Mouse (Mus musculus) limb, embryonic 13.5 days (tissue): ENCODE measurements around the gene Obscn. TPM values are rescaled to one million over a fixed set of nuclear protein-coding genes. Genes with fewer than 3 reads are reported as not detected.
A peak's percentile ranks its signal among the peaks of the same experiment; 100 is the strongest.

Source experiments
- ATAC-seq: fragments of 200-750 bp; cut with Nextera tagmentation; 2 replicates; pipeline ENCODE4 v1.8.0; 2017; ENCODE audit warnings: low read depth, moderate number of reproducible peaks, moderate TSS enrichment; ENCODE audit not compliant: low FRiP score
- H3K27ac ChIP-seq: fragments of 300-500 bp; sonication (generic); 2 replicates; pipeline ENCODE4 v1.5.1; 2015; ENCODE audit warnings: inconsistent platforms, mild to moderate bottlenecking, moderate library complexity
- H3K27me3 ChIP-seq: fragments of 300-500 bp; sonication (generic); 2 replicates; pipeline ENCODE4 v1.6.1; 2015; ENCODE audit warnings: mild to moderate bottlenecking, inconsistent platforms
- H3K36me3 ChIP-seq: fragments of 300-500 bp; sonication (generic); 2 replicates; pipeline ENCODE4 v1.6.1; 2015; ENCODE audit warnings: inconsistent platforms, mild to moderate bottlenecking, moderate library complexity
- H3K4me1 ChIP-seq: fragments of 300-500 bp; sonication (generic); 2 replicates; pipeline ENCODE4 v1.6.1; 2015; ENCODE audit warnings: inconsistent platforms
- H3K4me2 ChIP-seq: fragments of 300-500 bp; sonication (generic); replicated peaks from 2 replicates; pipeline ENCODE4 v1.6.1; 2015; ENCODE audit warnings: inconsistent platforms, mild to moderate bottlenecking, moderate library complexity
- H3K4me3 ChIP-seq: fragments of 300-500 bp; sonication (generic); 2 replicates; pipeline ENCODE4 v1.5.1; 2015; ENCODE audit warnings: moderate library complexity, mild to moderate bottlenecking, inconsistent platforms
- H3K9ac ChIP-seq: fragments of 300-500 bp; sonication (generic); 2 replicates; pipeline ENCODE4 v1.6.1; 2015; ENCODE audit warnings: mild to moderate bottlenecking, inconsistent platforms
- H3K9me3 ChIP-seq: fragments of 300-500 bp; sonication (generic); 2 replicates; pipeline ENCODE4 v1.6.1; 2016; ENCODE audit warnings: inconsistent platforms
- WGBS: fragments of 180-500 bp; shearing (Covaris S2); methylation state at CpG from one replicate; pipeline ENCODE4 v1.1.7; 2015; 5-methylcytosine and 5-hydroxymethylcytosine counted together
- polyA plus RNA-seq: library from polyadenylated mRNA; unstranded; fragments of >200 nt; fragmentation: Nextera tagmentation; extraction: Ambion mirVana; gene quantifications from 2 replicates; pipeline ENCODE4 v1.2.1, GENCODE M21; 2015

Obscn gene
- polyA plus RNA-seq, 1 experiment from 2014 or later = 1.7 TPM

DNA sequence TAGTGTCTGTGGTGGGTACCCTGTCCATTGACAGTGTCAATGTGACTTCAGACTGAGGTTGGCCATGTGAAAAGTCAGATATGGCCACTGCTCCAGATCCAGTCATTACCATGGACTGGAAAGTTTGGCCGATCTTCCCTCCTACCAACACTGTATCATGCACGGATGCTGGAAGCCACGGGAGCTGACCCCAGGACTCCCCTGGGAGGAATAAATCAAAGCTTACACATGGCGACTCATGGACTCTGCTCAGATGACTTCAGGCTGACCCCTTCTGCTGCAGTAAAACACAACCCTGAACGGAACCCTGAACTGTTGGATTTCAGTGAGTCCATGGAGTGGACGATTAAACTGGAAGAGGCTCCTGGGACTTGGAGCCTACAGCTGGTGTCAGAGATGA, 109.8 kb downstream of the Obscn start:
- Histone ChIP-seq H3K4me2 (no peak overlapping the region), H3K9me3 (no peaks in the 10 kb centered on the region), H3K9ac (no peak overlapping the region), H3K36me3 (no peaks in the 10 kb centered on the region), H3K4me1 (no peaks in the 10 kb centered on the region), H3K27ac (no peak overlapping the region), H3K4me3 (no peak overlapping the region), H3K27me3 (no peaks in the 10 kb centered on the region)
- no peak for ATAC-seq
- WGBS = 59% methylated on average over 6 of the region's 6 CpGs

DNA sequence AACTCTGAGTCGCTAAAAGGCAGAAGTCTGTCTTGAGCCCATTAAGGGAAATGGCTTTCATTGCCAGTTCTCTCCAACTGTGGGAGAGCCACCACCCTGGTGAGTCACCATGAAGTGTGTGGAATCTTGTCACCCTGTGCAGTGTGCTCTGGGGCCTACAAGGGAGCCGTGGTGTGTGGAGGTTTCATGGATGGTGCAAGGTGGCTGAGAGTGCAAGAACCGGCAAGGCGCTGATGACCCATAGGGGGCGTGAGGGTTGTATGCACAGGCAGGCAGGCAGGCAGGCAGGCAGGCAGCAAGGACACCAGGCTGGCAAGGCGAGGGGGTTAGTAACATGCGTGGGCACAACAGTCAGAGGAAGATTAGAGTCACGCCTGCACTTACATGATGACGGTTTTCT, 121.2 kb downstream of the Obscn start:
- Histone ChIP-seq H3K9me3 (no peaks in the 10 kb centered on the region), H3K4me1 (no peaks in the 10 kb centered on the region), H3K4me3 (no peak overlapping the region), H3K36me3 (no peaks in the 10 kb centered on the region), H3K9ac (no peak overlapping the region), H3K4me2 (no peak overlapping the region), H3K27me3 (0 out of 2 replicates have a peak, but pooled peaks cover 4% of the 10 kb centered on the region), H3K27ac (no peak overlapping the region)
- WGBS = 36% methylated on average over 9 of the region's 9 CpGs
- ATAC-seq = no peak

DNA sequence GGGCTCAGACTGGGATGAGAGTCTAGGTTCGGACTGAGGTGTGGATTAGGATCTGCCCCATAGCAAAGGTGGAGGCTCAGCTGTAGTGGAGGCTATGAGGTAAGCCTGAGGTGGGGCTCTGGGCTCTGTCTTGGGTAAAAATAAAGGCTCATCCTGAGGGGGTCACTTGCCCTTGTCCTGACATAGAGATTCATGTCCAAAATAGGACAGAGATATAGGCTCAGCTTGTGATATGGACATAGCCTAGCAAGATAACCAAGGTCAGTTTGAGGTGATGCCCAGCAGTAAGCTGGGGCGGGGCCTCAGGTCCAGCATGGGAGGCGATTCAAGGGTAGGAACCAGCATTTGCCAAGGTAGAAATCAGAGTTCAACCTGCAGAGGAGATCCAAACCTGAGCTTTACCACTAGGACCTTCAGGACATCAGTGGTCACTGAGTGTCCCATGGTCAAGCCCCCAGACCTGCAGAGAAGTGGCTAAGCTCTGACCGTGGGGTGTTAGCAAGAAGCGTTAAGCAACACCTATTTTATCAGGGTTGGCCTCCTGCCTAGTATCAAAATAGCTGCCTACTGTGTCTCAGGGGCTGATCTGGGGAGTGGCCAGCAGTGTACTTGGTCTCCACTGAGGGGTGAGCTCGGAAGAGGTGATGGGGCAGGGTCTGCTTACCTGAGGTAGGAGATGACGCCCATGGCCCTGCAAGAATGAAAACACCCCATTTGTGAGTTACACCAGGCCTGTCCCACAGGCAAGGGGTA, 133.7 kb downstream of the Obscn start:
- 76% methylated on average over 7 of the region's 7 CpGs for WGBS

DNA sequence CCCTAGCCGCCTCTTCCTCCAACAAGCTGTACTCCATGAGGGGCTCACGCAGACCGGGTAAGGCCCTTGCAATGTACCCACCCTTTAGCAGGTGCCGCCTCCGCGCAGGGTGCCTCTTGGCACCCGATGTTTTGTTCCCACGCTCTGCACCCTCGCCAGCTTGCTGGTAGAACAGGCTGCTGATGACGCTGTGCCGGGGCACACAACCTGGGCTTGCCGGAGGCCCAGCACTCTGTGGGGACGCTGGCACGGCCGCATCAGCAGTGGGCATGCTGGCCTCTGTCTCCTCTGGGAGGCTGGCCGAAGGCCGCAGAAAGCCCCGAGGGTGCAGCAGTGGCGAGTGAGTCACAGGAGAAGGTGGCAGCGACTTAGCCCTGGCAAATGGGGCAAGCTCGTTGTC, 135.6 kb downstream of the Obscn start:
- ATAC-seq = no peak

More for the DNA sequence above, 133.7 kb downstream of the Obscn start:
- Histone ChIP-seq H3K4me2 (no peak overlapping the region), H3K36me3 (no peaks in the 10 kb centered on the region), H3K27ac (no peak overlapping the region), H3K27me3 (no peaks in the 10 kb centered on the region), H3K4me3 (no peak overlapping the region), H3K9me3 (no peaks in the 10 kb centered on the region), H3K4me1 (no peaks in the 10 kb centered on the region), H3K9ac (no peak overlapping the region)
- no peak for ATAC-seq

DNA sequence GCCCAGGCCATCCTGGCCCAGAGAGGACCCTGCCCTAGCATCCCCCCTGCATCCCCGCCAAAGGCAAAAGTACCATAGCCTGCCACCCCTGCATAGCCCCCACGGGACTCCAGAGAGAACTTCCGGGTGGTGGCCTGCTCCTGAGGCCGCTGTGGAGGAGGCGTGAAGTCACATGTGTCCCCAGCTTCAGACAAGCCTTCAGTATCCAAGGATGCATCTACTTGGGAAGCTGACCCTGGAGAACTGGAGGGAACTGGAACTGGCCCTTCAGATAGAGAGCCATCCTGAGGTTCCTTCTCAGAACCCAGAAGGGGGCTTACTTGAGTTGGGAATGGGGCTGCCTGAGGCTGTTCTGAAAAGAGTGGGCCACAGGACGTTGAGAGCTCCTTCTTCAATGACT, 136.4 kb downstream of the Obscn start:
- Histone ChIP-seq H3K27ac (no peak overlapping the region), H3K4me3 (no peak overlapping the region), H3K27me3 (peaks cover 22% of the 10 kb centered on the region), H3K36me3 (no peaks in the 10 kb centered on the region), H3K9ac (no peak overlapping the region), H3K4me1 (peaks cover under 1% of the 10 kb centered on the region; the same call in 1 of the 2 replicates), H3K4me2 (no peak overlapping the region), H3K9me3 (no peaks in the 10 kb centered on the region)
- ATAC-seq = no peak
- 82% methylated on average over 6 of the region's 6 CpGs for WGBS

More for the DNA sequence above, 135.6 kb downstream of the Obscn start:
- H3K4me2 ChIP-seq = no peak overlapping the region
- peaks cover 14% of the 10 kb centered on the region for H3K27me3 ChIP-seq
- no peaks in the 10 kb centered on the region for H3K4me1 ChIP-seq
- H3K9ac ChIP-seq = no peak overlapping the region
- H3K27ac ChIP-seq = no peak overlapping the region
- WGBS = 91% methylated on average over 21 of the region's 21 CpGs
- no peak overlapping the region for H3K4me3 ChIP-seq
- H3K9me3 ChIP-seq = no peaks in the 10 kb centered on the region
- no peaks in the 10 kb centered on the region for H3K36me3 ChIP-seq

DNA sequence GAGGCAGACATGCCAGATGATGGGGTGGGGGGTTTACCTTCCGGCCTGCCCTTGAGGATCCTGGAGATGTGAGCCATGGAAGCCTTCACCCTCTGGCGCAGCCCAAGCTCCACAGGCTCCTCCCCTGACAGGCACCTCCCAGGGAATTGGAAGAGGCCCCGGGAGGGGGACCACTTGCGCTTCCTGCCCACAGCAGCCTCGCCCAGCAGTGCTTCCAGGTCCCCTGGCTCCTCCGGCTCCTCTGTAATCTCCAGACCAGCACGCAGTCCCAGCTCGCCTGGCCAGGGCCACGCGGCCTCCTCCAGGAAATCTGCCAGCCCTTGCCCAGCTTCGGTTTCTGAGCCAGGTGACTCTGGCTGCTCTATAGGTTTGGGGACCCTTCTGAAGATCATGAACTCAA, 137.0 kb downstream of the Obscn start:
- Histone ChIP-seq H3K27ac (no peak overlapping the region), H3K4me1 (peaks cover 7% of the 10 kb centered on the region), H3K36me3 (no peaks in the 10 kb centered on the region), H3K27me3 (peaks cover 29% of the 10 kb centered on the region), H3K4me3 (no peak overlapping the region), H3K9me3 (no peaks in the 10 kb centered on the region), H3K4me2 (no peak overlapping the region), H3K9ac (no peak overlapping the region)
- WGBS = 40% methylated on average over 11 of the region's 11 CpGs
- no peak for ATAC-seq

DNA sequence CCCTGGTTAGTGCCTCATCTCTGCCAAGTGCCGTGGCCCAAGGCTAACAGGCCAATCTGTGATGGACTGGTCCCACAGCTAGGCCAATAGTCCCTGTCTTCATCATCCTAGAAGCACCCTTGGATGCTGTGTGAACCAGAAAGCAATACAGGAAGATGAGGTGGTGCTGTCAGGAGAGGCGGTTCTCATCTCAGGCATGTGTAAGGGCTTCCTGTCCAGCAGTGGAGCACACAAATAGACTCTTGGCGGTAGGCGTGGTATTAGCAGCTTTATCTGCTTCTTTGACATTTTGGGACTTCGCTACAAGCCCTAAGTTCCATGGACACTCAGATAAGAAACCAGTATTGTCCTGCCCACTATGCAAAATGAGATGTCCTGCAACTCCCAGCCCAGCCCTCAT, 138.7 kb downstream of the Obscn start:
- WGBS = 91% methylated on average over 5 of the region's 5 CpGs
- no peak overlapping the region for H3K27ac ChIP-seq
- H3K4me3 ChIP-seq = no peak overlapping the region
- H3K27me3 ChIP-seq = peaks cover 44% of the 10 kb centered on the region
- no peak for ATAC-seq
- no peaks in the 10 kb centered on the region for H3K9me3 ChIP-seq
- no peak overlapping the region for H3K4me2 ChIP-seq
- no peaks in the 10 kb centered on the region for H3K36me3 ChIP-seq
- H3K9ac ChIP-seq = no peak overlapping the region
- H3K4me1 ChIP-seq = peaks cover 8% of the 10 kb centered on the region

DNA sequence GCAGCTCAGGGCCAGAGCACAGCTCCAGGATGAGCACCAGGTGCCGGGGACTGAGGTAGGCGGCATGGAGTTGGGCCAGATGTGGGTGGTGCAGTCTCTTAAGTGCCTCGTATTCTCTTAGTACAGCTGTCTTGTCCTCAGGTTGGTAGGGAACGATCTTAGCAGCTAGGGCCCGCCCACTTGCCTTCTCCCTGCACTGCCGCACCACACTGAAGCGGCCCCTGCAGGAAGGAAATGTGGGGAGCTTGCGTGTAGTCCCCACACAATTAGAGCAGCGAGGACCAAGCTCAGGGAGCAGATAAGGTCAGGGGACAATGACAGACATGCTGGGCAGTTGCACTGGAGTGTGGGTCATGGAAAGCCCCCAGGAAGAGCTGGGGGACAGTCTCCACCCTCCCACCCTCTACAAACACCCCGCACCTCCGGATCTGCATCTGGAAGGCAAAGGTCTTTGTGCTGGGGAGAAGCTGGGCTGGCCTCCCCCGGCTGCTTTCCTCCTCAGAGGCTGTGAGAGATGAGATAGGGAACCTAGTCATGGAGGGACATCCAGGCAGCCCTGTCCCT, 140.3 kb downstream of the Obscn start:
- no peaks in the 10 kb centered on the region for H3K9me3 ChIP-seq
- no peak overlapping the region for H3K4me3 ChIP-seq
- peaks cover 49% of the 10 kb centered on the region for H3K27me3 ChIP-seq
- no peak for ATAC-seq
- H3K36me3 ChIP-seq = peaks cover 11% of the 10 kb centered on the region
- H3K9ac ChIP-seq = no peak overlapping the region
- no peak overlapping the region for H3K27ac ChIP-seq
- no peak overlapping the region for H3K4me2 ChIP-seq
- peaks cover 8% of the 10 kb centered on the region for H3K4me1 ChIP-seq
- WGBS = 52% methylated on average over 12 of the region's 12 CpGs

DNA sequence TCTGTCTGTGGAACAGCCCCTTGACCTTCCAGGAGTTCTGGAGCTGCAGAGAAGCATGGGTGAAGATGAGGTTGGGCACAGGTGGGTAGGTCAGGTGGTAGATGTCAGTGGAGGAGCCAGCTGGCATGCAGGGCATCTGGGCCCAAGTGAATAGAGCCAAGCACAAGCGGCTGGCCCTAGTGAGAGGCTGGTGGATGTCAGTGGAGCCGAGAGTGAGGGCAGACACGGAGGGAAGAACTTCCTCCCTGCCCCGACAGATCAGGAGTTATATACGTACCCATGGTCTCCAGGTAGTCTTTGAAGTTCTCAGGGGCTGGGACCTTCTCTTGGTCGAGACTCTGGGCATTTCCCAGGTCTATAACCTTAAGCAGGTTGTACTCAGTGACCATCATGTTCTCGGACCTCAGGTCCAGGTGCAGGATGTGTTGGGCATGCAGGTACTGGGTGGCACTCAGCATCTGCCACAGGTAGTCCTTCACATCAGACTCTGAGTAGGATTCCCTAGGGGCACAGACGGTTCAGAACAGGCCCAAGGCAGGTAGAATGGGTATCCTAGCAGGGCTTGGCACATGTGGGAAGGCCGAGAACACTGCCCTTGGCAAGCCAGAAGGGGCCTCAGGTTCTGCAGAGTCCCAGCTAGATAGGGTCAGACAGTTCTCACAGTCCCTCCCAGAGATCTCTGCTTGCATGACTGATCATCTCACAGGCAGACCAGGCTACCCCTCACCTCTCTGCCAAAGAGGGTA, 141.0 kb downstream of the Obscn start:
- Histone ChIP-seq H3K36me3 (peaks cover 17% of the 10 kb centered on the region), H3K27ac (no peak overlapping the region), H3K4me3 (no peak overlapping the region), H3K27me3 (peaks cover 49% of the 10 kb centered on the region), H3K4me1 (peaks cover 8% of the 10 kb centered on the region), H3K4me2 (peak overlapping the region; percentile 70), H3K9me3 (no peaks in the 10 kb centered on the region), H3K9ac (no peak overlapping the region)
- ATAC-seq = no peak
- WGBS = 75% methylated on average over 9 of the region's 9 CpGs

DNA sequence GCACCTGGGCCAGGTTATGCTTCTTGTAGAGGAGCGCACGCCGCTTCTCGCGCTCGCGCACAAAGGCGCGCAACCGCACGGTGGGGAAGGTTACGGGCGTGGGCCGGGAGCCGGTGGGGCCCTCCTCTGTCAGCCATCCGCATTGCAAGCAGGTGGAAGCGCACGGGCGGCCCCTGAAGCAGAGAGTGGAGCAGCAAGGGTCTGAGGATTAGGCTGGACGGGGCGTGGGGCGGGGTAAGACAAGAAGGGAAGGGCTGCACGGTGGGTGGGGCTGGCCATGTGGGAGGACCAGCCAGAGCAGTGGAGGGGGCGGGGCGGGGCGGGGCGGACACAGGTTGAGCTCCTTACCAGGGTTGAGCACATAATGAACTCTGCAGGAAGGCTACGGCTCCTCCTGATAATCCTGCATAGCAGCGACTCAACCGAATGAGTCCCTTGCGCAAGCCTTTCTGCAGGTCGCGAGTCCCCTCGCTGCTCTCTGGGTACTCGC, 141.8 kb downstream of the Obscn start:
- no peaks in the 10 kb centered on the region for H3K9me3 ChIP-seq
- peak; percentile 46 for ATAC-seq
- peak overlapping the region; percentile 70 for H3K4me2 ChIP-seq
- peaks cover 49% of the 10 kb centered on the region for H3K27me3 ChIP-seq
- H3K9ac ChIP-seq = no peak overlapping the region
- no peak overlapping the region for H3K27ac ChIP-seq
- peaks cover 26% of the 10 kb centered on the region for H3K36me3 ChIP-seq
- peaks cover 8% of the 10 kb centered on the region for H3K4me1 ChIP-seq
- 3% methylated on average over 34 of the region's 35 CpGs for WGBS
- H3K4me3 ChIP-seq = peak overlapping the region; percentile 42

DNA sequence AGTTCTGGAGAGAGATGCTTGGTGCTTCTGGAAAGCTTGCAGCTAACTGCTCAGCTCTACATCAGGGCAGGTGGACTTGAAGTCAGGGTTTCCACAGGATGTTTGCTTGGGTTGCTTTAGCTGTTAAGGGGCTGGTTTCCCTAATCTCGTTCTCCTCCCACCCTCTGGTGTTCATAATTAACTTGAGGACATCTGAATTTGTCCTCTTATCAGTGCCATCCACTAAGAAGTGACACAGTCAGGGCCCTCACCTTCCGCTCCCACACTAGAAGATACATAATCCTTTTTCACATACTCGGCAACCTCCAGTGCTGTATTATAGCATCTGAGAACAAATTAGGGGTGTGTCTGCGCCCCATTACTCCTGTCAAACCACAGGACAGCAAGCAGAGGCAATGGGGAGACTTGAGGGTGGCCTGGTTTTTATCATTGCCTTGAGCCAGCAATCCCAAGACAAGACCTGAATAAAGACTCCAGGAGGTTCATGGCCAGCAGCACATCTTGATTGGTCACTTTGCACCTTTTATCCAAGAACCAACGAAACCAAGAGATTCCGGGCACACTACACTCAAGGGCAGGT, 143.0 kb downstream of the Obscn start:
- peaks cover 49% of the 10 kb centered on the region for H3K27me3 ChIP-seq
- H3K27ac ChIP-seq = no peak overlapping the region
- peaks cover 38% of the 10 kb centered on the region for H3K36me3 ChIP-seq
- H3K9me3 ChIP-seq = no peaks in the 10 kb centered on the region
- 72% methylated on average over 6 of the region's 6 CpGs for WGBS
- no peak overlapping the region for H3K4me2 ChIP-seq
- H3K4me3 ChIP-seq = no peak overlapping the region
- no peak overlapping the region for H3K9ac ChIP-seq
- peaks cover 8% of the 10 kb centered on the region for H3K4me1 ChIP-seq
- ATAC-seq = no peak

DNA sequence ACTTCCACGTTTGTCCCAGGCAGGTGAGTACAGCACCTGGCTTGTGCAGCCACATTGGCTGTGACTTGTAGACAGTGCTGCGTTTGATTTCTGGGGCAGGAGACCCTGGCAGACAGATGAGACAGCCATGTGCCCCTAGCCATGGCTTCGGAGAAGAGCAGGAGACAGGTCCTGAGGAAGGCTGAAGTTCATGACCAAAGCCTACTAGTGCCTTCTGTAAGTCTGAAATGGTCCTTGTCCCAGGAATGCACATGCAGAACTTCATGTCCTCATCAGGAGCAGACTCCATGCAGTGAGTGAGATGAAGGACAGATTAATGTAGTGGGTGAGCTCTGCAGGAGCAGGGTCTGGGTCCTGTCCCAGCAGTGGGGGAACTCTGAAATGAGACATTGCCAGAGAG, 144.3 kb downstream of the Obscn start:
- ATAC-seq = no peak
- 75% methylated on average over 3 of the region's 3 CpGs for WGBS

More for the DNA sequence above, 144.3 kb downstream of the Obscn start:
- Histone ChIP-seq H3K27ac (no peak overlapping the region), H3K4me1 (peaks cover 8% of the 10 kb centered on the region), H3K4me2 (no peak overlapping the region), H3K4me3 (no peak overlapping the region), H3K9me3 (no peaks in the 10 kb centered on the region), H3K36me3 (peaks cover 50% of the 10 kb centered on the region), H3K9ac (no peak overlapping the region), H3K27me3 (peaks cover 47% of the 10 kb centered on the region)
